Mouse (Mus musculus): ENCODE data around the gene Olfr549.

Gene Olfr549

GRCm38 (mm10) chr7:102591786-102592185 is 42.1 kb downstream of the Olfr549 start, which contains the start of gene Olfr551:
Gene Olfr551, minus strand, starts transcription at chr7:102591886.
- DNase-seq (ENCODE audit: low spot score in 2 of 2): no peak

- DNase-seq (ENCODE audit: low spot score in 2 of 2): no peak
Observed at GRCm38 (mm10) chr7:102597378-102598031, 47.8 kb downstream of the Olfr549 start, which contains the start of gene Olfr552. Gene Olfr552, plus strand, starts transcription at chr7:102597770.

Measured in frontal cortex, postnatal 25 days (tissue).